Mouse (Mus musculus) embryo, embryonic 11 days (tissue): ENCODE results near the gene Ndufa11.

Source experiments
- DNase-seq: peaks from one replicate; pipeline ENCODE4 v3.0.0-alpha.2; 2015

Ndufa11 gene

GRCm38 (mm10) chr17:56761077-56761476, 43.5 kb downstream of the Ndufa11 start:
- DNase-seq, result no peak

GRCm38 (mm10) chr17:56761991-56762410, 44.4 kb downstream of the Ndufa11 start:
- peak; percentile 96 for DNase-seq

- DNase-seq, result peak; percentile 54
These were observed 45.5 kb downstream of the Ndufa11 start for GRCm38 (mm10) chr17:56762769-56763731.

GRCm38 (mm10) chr17:56763741-56764250, 46.2 kb downstream of the Ndufa11 start:
- no peak for DNase-seq

- peak; percentile 94 for DNase-seq
These were observed 47.1 kb downstream of the Ndufa11 start, which contains the start of gene Dus3l for GRCm38 (mm10) chr17:56764474-56765354. Gene Dus3l, plus strand, starts transcription at chr17:56764757.

GRCm38 (mm10) chr17:56765431-56765830, 47.9 kb downstream of the Ndufa11 start:
- DNase-seq, result no peak

GRCm38 (mm10) chr17:56766631-56767405, 49.3 kb downstream of the Ndufa11 start:
- no peak for DNase-seq

- no peak for DNase-seq
These were observed 50.1 kb downstream of the Ndufa11 start for GRCm38 (mm10) chr17:56767531-56768135.

GRCm38 (mm10) chr17:56768941-56769340, 51.4 kb downstream of the Ndufa11 start:
- no peak for DNase-seq

- no peak for DNase-seq
These were observed 52.4 kb downstream of the Ndufa11 start, which contains the start of gene Prr22 for GRCm38 (mm10) chr17:56769950-56770349. Gene Prr22, plus strand, starts transcription at chr17:56770250.
